Mouse (Mus musculus): ENCODE measurements around the gene Sec22b.

- no peak for TF ChIP-seq CTCF (IDR thresholded peaks at IDR 0.05; ENCODE audit: insufficient read depth, low read depth, low read length)
- TF ChIP-seq POLR2A (IDR thresholded peaks at IDR 0.05; ENCODE audit: insufficient read depth, low read depth, low read length), result no peak
Observed at GRCm38 (mm10) chr3:97915081-97915480, 14.1 kb downstream of the Sec22b start.
